Mouse (Mus musculus): ENCODE measurements around the gene Gm13420.
A peak's percentile ranks its signal among the peaks of the same experiment; 100 is the strongest.
"Not testable (repeated sequence)": the region's sequence is repeated elsewhere in the genome, so short reads cannot be mapped to it uniquely, and the experiment has no call there.

Gene Gm13420

DNA sequence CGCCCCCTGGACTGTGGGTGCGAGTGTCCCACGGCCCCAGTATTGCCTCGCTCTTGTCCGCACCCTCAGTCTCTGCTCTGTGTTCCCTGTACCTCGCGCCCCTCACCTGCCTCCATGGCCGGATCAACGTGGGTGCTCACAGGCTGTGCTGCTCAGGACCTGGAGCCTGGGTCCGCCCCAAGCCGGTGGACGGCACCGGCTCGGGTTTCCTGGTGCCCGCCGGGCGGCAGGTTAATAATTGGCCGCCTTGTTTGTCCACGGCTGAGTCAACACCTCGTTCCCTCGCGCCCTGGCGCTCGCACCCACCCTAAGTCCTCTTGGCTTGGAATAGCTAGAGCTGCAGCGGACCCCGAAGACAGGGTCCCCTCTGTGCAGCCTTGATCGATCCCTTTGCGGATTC lies at the start of gene Gm13420:
TSS of gene Gm13420 (minus strand) at position 189 of the 400 bp plus-strand sequence.
- DNase-seq (ENCODE audit: low spot score in 2 of 2): no peak

DNA sequence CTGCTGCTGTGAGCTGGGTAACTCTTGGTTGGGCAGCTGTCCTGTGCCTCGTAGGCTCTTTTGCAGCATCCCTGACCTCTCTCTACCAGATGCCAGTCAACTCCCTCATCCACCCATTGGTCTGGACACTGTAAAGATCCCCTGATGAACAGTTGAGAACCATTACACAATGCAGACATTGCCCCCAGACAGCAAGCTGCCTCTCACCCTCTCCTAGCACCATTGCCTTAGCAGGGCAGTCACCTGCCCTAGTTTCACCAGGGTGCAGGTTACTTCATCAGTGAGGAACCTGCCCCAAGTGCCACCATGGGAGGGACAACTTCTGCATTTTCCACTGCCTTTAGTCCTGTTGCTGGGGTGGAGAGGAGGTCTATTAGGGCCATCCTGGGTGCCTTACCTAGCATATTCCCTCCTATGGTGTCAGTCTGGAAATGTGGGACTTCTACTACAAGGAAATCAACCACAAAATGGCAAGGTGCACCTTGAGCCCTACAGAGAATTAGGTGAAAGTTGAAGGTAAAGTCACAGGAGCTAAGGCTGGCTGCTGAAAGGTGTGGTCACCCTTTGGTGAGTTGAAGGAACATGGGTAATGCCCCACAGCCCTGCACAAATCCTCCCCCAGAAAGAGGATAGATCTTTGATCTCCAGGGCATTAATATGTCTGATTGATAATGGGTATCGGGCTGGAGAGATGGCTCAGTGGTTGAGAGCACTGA lies 41.4 kb upstream of the Gm13420 start:
- no peak for DNase-seq (ENCODE audit: low spot score in 2 of 2)

DNA sequence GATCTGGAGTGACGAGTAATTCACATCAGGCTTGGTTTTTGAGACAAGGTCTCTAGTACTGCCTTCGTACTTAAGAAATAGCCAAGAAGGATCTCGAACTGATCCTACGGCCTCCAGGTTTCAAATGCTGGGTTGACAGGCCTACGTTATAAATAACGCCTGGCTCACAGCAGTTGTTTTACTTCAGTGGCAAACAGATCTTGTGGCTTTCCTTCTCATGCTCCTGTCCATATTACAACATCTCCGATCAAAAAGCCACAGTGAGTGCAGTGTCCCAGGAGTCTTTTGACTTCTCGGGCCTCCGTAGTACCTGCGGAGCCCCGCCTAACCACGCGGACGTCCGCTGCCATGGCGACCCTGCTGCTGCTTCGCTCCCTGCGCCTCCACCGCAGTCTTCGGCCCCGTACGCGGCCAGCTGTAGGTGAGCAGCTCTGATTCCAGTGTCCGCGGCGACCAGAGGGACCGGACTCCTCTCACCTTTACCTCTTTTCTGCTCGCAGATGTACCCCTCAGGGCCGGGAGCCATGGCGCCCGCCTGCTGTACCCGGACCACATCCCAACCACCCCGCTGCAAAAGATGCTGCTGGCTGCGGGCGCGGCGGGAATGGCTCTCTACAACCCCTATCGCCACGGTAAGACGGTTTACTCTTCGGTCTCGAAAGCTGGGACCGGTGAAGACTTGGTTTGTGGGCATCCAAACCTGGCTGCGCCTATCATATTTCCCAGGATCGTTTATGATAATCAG lies 36.6 kb upstream of the Gm13420 start, which contains the start of gene Trub2:
TSS of gene Trub2 (minus strand) at position 566 of the 745 bp plus-strand sequence.
- peak; percentile 75 to 82 for DNase-seq (ENCODE audit: low spot score in 2 of 2)

DNA sequence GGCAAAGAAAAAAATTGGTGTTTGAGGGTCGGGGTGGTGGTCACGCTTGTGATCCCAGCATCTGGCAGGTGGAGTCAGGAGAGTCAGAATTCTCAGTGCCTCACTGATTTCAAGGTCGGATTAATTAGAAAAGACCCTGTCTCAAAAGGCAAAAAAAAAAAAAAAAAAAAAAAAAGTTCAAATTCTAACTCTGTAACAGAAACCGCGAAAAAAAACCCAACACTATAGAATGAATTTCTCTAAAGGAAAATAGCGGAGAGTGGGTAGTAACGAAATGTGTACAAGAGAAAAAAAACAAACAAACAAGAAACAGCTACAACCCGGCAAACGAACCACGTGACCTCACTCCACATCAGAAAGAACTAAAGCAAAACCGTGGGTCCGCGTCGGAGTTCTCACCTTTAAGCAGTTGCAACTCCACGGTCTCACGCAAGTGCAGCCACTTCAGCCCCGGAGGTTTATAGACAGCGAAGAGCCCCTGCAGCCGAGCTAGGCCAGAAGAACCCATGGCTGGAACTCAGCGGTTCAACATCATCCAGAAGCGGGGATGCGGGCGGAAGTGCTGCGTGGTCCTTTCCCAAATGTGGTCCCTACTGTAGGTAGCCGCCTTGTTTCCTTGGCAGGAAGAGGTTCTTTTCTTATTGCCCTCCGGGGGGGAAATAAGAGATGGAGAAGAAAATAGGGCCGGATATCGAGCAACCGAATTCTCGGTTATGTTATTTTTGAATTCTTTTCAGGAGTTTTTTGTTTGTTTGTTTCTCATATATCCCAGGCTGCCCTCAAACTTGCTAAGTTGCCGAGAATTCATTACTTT lies 35.8 kb upstream of the Gm13420 start, which contains the start of gene Coq4:
TSS of gene Coq4 (plus strand) at position 390 of the 814 bp plus-strand sequence.
- DNase-seq (ENCODE audit: low spot score in 2 of 2): peak; percentile 79 to 82

DNA sequence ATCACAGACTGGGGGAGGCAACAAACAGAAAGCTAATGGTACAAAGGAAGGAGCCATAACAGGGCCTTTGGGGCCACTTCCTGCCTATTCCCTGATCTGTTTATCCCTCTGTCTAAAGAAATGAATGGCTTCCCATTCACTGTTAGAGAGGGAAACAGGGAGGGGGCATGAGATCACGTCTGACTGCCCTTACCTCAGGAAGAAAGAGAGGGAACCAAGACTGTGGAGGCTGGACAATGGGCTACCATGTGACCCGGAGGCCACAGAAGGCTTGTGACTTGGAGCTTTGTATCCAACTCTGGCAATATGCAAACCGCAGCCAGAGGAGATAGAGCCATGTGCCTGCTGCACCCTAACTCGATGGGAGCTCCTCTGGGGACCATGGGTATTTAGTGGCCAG lies 32.8 kb upstream of the Gm13420 start:
- DNase-seq (ENCODE audit: low spot score in 2 of 2): no peak

DNA sequence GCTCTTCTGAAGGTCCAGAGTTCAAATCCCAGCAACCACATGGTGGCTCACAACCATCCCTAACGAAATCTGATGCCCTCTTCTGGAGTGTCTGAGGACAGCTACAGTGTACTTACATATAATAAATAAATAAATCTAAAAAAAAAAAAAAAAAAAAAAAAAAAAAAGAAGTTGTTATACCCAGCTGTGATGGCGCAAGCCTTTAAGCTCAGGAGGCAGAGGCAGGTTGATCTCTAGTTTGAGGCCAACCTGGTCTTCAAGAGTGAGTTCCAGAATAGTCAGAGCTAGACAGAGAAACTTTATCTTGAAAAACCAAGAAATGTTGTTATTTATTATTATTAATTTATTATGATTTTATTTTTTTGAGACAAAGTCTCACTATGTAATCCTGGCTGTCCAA lies 29.8 kb upstream of the Gm13420 start:
- DNase-seq (ENCODE audit: low spot score in 2 of 2): not testable (repeated sequence)

DNA sequence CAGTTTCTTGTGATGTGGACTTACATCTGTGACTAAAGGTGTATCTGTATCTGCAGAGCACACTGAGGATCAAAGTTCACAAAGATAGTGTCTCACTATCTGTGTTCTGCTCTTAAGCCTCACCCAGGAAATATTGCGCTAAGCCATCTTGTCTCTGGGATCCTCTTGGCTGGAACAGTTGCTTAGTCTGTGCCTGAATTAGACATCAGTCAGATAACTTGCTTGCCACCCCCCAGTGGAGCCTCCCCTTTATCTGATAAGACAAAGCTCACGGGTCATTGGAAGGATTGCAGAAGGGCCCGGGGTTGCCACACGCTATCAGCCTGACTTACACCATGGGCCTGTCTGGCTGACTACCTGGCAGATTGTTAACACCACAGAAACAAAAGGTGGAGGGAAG lies 21.8 kb upstream of the Gm13420 start:
- DNase-seq (ENCODE audit: low spot score in 2 of 2): no peak

DNA sequence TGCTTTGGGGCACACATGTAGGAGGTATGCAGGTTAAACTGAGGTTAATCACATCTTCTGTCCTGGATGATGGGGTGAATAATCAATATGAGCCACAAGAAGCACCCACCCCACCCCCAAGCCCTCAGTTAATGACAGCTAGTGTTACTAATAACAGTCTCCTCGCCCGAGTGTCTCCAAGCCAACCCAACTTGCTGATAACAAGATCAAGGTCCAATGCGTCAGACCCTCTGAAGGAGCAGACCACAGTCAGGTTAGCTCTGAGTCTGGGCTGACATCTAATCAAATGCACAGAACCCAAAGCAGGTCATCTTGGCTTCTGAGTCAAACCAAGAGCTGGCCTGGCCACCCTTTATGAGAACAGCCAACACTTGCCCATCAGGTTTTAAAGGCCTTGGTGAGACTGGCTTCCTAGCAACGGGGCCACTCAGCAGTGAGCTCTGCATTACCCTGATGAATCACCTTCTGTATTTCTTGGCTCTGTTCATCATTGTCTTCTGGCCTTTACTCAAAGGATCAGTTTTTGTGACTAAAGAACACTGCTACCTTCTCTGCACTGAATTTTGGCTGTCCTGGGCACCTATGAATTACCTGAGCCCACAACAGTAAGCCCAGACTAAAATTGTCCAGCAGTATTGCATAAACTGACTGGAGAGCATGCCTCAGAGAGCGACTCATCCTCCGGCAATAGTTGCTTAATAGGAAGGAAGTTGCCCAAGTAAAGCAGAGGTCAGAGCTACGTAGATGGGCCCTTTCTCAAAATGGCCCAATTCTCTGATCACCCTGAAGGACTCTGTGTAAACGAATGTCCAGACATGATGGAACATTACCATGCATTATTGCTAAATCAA lies 20.4 kb upstream of the Gm13420 start:
- no peak for DNase-seq (ENCODE audit: low spot score in 2 of 2)

DNA sequence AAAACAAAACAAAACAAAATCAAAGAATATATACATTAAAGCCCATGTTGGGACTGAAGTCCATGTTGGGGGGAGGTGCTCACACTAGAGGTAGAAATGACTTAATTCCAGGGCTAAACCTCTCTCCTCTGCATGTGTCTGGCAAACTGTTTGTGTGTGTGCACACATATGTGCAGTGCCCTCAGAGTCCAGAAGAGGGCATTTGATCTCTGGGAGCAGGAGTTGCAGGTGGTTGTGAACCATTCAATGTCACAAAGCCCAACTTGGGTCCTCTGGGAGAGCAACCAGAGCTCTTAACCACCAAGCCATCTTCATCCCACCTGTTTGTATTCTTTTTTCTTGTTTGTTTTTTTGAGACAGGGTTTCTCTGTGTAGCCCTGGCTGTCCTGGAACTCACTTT lies 18.7 kb upstream of the Gm13420 start:
- no peak for DNase-seq (ENCODE audit: low spot score in 2 of 2)

DNA sequence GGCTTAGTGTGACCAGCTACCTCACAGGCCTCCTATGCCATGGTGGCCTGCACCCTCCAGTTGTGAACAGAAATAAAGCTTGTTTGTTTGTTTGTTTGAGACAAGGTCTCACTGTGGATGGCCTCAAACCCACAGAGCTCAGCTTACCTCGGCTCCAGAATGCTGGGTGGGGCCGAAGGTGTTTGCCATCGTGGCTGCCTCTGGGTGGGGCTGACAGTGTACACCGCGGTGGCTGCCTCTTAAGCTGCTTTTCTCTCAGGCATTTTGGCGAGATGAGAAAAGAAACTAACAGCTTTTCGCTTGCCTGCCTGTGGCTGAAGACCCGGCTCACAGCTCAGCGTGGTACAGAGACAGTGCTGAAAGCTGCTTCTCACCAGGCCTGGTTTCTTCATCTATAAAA lies 17.4 kb upstream of the Gm13420 start:
- DNase-seq (ENCODE audit: low spot score in 2 of 2): no peak

DNA sequence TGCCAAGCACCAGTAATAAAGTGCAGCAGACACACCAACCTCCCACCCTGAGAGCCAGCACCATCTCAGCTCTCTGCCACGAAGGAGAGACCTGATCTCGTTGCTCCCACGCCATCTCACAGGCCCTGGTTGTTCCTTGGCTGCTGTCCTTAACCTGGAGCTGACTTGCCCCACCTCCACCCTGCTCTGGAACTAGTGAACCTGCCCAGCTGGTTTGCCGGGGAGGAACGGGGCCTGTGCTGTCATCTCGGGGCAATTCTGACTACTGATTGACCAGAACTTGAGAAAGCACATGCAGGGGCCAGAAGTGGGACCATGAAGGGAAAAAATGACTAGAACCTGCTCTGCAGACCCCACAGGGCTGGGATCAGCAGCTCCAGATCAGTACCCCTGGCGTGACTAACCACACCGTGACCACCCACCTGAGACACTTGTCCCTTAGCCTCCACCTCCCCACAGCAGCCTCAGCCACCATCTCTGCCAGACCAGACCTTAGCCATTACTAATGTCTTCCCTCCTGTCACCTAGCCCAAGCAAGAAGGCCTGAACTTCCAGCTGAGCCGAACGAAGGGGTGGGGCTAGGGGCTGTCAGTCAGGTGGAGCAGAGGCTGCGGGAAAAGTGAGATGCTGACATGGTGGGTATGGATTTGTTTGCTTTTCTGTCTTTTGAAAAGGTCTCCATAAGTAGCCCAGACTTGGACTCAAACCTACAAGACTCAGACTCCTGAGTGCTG lies 16.7 kb upstream of the Gm13420 start:
- no peak for DNase-seq (ENCODE audit: low spot score in 2 of 2)

DNA sequence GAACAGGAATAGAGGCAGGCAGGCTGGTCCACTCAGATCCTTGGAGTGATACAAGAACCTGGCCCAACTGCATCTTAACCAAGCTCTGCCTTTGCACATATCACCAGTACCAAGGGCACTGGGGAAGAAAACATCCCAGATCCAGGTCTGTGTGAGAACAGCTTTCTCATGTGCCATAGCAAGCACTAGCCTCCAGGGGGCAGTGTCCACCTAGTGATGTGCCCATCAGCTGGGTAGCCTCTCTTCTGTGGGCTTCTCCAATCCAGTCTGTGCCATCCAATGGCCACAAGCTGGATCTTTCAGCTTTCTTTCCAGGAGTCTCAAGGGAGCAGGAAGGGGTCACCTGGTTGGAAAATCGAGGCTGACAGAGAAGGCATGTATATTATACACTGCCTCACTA lies 13.3 kb upstream of the Gm13420 start:
- DNase-seq (ENCODE audit: low spot score in 2 of 2): peak; percentile 53 to 78

DNA sequence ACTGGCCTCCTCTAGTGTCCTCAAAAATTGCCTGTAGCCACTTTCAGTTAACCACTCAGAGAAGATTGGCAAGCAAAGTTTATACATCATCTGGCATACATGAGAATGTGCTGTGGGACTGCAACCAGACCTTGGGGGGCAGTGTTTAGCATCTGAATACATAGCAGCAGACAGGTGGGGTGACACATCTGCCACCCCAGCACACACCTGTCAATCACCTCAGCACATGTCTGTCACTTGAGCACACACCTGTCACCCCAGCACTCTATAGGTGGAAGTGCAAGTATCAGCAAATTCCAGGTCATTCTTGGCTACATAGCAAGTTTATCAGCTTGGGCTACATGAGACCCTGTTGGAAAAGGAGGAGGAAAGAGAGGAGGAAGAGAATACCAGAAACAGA lies 4.2 kb upstream of the Gm13420 start:
- no peak for DNase-seq (ENCODE audit: low spot score in 2 of 2)

DNA sequence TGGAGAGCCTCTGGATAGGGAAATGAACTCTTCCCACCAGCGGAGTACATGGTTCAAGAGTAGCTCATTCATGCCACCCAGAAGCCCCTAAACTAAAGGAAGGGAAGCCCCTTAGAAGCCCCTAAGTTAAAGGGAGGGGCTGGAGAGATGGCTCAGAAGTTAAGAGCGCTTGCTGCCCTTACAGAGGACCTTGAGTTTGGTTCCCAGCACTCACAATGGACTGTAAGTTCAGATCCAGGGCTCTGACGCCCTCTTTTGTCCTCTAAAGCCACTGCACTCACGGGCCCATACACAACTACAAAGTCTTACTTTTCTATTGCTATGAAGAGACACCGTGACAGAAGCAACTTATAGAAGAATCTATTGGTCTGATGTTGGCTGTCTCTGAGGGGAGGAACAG lies 912 bp upstream of the Gm13420 start:
- DNase-seq (ENCODE audit: low spot score in 2 of 2): no peak

DNA sequence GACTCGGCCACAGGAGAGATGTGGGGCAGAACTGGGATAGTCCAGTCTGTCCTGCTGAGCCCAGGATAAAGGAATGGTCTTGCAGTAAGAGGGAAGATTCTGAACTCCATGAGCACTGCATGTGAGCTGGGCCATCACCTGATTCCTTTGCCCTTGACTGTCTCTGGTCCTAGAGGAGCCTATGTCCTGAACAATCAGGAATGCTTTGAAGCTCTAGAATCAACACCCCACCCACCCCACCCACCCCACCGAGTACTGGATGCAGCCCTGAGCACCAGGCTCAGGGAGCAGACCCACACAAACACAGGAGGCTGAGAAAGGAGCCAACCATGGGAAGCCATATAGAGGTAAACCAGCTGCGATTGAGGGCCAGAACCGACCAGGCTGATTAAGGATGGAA lies 3.0 kb downstream of the Gm13420 start:
- no peak for DNase-seq (ENCODE audit: low spot score in 2 of 2)

DNA sequence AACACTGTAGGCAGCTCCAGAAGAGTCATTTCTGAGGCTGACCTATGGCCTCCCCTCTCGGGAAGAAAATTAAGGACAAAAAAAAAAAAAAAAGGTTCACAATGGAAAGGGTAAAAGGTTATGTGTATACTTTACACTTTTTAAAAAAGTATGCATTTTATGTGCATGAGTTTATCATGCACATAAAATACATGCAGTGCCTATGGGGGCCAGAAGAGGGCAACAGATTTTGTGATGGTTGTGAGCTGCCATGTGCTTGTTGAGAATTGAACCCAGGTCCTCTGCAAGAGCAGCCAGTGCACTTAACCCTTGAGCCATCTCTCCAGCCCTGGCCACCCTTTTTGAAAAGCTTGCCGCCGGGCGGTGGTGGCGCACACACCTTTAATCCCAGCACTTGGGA lies 3.6 kb downstream of the Gm13420 start:
- DNase-seq (ENCODE audit: low spot score in 2 of 2): no peak

DNA sequence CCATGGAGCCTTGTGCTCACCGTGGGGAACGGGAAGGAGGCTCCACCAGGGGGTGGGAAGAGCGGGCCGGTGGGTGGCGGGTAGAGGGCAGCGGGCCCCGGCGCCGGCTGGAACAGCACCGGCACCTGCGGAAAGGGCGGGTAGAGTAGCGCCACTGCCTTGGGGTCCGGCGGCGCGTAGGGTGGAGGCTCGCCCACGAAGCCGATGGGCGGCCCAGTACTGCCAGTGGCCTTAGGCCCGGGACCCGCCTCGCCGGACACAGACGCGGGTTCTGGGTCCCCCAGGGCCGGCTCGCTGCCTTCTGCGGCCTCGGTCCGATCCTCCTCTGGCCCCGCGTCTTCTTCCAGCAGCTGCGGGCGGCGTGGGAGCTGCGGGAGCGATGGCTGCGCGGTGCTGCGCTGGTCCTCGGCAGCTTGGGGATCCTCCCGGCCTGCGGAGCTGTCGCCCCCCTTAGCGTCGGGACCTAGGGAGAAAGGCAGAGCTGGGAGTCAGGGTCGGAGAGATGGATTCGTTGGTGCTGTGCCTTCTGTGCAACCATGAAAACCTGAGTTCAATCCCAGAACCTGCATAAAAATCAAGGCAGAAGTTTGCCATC lies 4.2 kb downstream of the Gm13420 start:
- no peak for DNase-seq (ENCODE audit: low spot score in 2 of 2)

DNA sequence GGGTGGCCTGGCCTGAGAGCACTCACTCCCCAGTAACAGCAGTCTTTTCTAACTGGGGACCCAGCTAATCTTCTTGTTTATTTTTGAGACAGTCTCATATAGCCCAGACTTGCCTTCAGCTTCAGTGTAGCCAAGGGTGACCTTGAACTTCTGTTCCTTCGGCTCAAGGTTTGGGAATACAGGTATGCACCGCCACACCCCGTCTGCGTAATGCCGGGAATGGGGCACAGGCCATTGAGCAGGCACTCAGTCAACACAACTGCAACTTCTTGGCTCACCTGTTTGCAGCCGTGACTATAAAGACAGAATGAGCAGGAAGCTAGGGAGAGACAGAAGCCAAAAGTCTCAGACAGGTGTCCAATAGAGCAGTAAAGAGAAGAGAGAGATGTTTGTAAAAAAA lies 7.2 kb downstream of the Gm13420 start:
- no peak for DNase-seq (ENCODE audit: low spot score in 2 of 2)

DNA sequence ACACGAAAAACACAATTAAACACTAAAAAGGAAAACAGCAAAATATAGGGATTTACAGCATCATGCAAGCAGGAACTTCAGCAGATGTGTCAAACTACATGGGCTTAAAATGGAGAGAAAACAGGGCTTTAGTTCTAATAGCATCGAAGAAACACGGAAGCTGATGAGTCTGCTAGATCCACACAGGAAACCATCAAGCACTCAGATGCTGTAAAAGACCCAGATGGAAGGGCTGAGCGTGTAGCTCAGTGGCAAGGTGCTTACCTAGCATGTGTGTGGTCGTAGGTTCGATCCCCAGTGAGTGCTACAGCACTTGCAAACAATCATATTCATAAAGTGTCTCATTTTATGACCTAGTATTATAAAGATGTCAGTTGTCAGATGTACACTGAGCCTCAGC lies 10.3 kb downstream of the Gm13420 start:
- DNase-seq (ENCODE audit: low spot score in 2 of 2): no peak

DNA sequence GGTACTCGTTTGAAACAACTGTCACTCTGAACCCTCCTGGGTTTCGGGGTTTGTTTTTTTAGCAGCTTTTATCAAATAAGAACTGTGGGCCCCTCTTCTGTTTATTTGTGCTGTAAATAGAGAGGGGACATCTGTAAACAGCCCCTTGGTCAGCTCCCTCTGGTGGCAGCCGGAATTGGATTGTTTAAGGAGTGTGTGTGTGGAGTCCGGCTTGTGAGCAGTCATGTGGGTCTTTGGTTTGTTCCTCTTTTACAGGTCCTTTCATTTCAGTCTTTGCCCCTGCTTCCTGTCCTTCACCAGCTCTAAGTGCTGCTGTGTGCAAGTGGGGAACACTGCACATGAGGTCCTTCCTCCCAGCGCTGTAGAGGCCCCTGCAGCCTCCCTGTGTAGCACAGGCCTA lies 12.1 kb downstream of the Gm13420 start:
- no peak for DNase-seq (ENCODE audit: low spot score in 2 of 2)

Data from urinary bladder, postnatal 4 days (tissue).